Mouse (Mus musculus) cortical plate, adult 2 months (tissue): ENCODE data around the gene Rabggtb.

ENCODE experiments used
- CTCF ChIP-seq: fragments of 200-500 bp; IDR thresholded peaks from 2 replicates; pipeline ENCODE4 v1.5.1; 2011; ENCODE audit warnings: mild to moderate bottlenecking, control low read depth, low read length; ENCODE audit not compliant: insufficient read depth; ENCODE audit errors: extremely low read depth
- POLR2A ChIP-seq: fragments of 200-500 bp; IDR thresholded peaks from 2 replicates; pipeline ENCODE4 v1.6.1; 2011; ENCODE audit warnings: mild to moderate bottlenecking, low read length, control low read depth; ENCODE audit not compliant: insufficient read depth; ENCODE audit errors: extremely low read depth

DNA sequence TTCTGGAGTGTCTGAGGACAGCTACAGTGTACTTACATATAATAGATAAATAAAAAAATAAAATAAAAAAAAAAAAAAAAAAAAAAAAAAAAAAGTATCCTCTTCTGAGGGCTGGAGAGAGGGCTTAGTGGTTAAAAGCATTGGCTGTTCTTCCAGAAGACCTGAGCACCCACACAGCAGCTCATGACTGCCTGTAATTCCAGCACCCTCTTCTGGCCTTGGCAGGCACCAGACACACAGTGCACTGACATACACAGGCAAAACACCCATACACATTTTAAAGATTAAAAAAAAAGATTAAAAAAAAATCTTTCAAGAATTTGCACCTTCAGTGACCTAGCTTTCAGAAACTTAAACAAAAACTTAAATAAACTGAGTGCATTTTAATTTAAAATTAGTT lies 26.5 kb downstream of the Rabggtb start:
- no peak for TF ChIP-seq CTCF
- no peak for TF ChIP-seq POLR2A
